Mouse (Mus musculus): ENCODE measurements around the gene Slc35b2. TPM values are rescaled to one million over a fixed set of nuclear protein-coding genes. Genes with fewer than 3 reads are reported as not detected.

Slc35b2 gene
- polyA plus RNA-seq, 1 experiment from 2014 or later: 142 TPM

DNA sequence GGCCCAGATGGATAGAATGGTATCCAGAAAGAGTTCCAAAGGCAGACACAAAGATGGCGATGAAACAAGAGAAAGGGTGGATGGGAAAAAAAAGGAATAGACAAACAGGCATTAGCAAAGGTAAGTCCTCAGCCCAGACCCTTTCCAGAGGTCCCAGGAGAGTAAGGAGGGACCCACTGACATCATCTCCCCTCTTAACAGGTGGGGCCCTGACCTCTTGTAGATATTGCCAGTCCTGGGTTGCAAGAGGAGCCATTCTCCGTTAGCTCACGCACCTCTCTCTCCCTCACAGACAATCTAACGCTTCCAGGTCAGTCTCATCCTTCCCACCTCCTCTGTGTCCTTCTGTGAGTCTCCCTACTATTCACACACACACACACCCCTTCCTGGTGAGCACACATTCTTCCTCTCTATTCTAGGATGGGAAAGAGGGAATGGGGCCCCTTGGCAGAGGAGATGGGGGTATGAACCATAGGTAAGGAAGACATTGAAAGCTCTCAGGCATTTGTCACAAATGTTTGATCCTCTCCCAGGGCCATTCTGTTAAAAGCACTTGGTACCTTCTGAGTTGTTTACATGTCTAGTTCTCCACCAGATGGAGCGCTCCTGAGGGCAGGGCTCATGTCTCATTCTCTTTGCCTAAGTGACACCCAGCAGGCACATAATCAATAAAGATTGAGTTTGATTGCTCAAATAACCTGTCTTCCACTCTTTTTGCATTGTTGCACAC is 16.0 kb upstream of the Slc35b2 start:
- H3K9me3 ChIP-seq (replicated peaks): no peaks in the 10 kb centered on the region
- no peak overlapping the region for H3K9ac ChIP-seq
- 87% methylated on average over 5 of the region's 5 CpGs for WGBS
- H3K4me2 ChIP-seq: no peak overlapping the region
- H3K4me3 ChIP-seq (replicated peaks): no peak overlapping the region
- H3K4me1 ChIP-seq: peaks cover 38% of the 10 kb centered on the region
- ATAC-seq (replicated peaks; ENCODE audit: low FRiP score): no peak
- H3K27me3 ChIP-seq: peaks cover 79% of the 10 kb centered on the region
- no peak overlapping the region for H3K27ac ChIP-seq
- H3K36me3 ChIP-seq: no peaks in the 10 kb centered on the region

DNA sequence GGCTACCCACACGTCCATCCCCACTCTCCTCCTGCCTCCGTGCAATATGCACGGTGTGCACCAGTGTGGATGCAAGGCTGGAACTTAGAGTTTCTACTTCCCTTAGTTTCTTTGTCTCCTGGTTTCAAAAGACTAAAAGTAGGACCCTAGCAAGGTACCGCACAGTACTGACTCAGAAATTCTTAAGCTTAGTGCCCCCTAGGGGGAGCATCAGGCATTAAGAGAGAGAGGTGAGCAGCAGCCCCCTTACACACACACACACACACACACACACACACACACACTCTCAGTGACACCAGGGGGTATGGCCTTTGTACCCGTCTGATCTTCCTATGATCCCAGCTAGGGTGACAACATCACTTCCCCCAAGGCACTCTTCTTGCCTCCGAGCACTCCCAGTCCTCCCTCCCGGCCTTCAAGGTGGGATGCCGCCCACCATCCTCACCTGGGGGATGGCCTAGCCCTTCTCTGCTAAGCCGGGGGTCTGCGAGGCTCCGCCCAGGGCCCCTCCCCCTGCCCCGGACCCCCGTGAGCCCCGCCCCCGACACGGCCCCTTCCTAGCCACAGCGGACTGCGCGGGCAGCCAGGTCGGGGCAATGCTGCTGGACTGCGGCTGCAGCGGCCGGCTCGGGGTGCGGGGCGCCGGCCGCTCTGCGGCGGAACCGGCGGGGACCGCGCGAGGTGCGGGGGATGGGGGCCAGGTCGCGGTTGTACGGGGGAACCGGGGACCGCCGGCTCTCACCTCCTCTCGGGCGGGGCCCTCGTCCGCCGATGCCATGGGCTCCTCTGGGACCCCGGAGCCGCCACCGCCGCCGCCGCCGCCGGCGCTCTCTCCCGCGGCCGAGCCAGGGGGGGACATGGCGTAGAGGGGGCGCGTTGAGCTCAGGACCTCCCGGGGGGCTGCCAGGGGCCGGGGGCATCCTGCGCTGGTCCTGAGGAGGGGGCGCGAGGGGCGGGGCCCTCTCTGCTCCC is 14.8 kb upstream of the Slc35b2 start:
- Histone ChIP-seq H3K4me2 (peak overlapping the region; percentile 83), H3K36me3 (no peaks in the 10 kb centered on the region), H3K9me3 (replicated peaks) (no peaks in the 10 kb centered on the region), H3K27ac (no peak overlapping the region; the same call in 1 of the 2 replicates), H3K4me3 (replicated peaks) (peak overlapping the region; percentile 57), H3K27me3 (peaks cover 71% of the 10 kb centered on the region), H3K4me1 (peaks cover 36% of the 10 kb centered on the region), H3K9ac (peak overlapping the region; percentile 61)
- 4% methylated on average over 45 of the region's 68 CpGs for WGBS
- peak; percentile 34 for ATAC-seq (replicated peaks; ENCODE audit: low FRiP score)

DNA sequence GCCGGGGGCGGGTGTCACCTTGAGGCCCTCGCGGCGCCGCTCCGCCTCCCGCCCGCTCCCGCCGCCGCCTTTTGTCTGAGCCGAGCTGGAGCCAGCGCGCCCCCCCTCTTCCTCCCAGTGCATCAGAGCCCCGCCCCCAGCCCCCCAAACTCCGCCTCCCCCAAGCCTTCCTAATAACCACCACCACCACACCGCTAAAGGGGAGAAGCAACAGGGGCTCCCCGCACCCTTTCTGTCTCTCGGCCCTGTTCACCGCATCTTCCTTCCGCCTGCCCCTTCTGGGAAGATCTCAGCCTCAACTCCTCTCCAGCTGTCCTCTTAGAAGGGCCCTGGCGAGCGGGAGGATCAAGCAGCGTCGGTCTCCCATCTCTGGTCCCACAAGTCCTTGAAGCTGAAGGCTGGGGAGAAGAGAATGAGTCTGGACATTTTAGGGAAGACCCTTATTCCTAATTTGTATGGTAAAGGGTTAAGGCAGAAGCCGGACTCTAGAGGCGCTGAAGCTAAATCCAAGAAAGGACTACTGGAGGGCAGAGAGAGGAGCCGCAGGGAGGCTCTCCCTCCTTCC is 14.0 kb upstream of the Slc35b2 start, which contains the start of gene Tmem151b:
TSS of gene Tmem151b (minus strand) at position 61 of the 565 bp plus-strand sequence.
- Histone ChIP-seq H3K36me3 (no peaks in the 10 kb centered on the region), H3K4me2 (peak within 1 kb of the TSS; percentile 83), H3K9me3 (replicated peaks) (no peaks in the 10 kb centered on the region), H3K27ac (no peak within 1 kb of the TSS; the same call in 1 of the 2 replicates), H3K9ac (peak within 1 kb of the TSS; percentile 61), H3K4me1 (peaks cover 28% of the 10 kb centered on the region), H3K27me3 (peaks cover 70% of the 10 kb centered on the region), H3K4me3 (replicated peaks) (peak within 1 kb of the TSS; percentile 57)
- WGBS: 2% methylated on average over 19 of the region's 29 CpGs
- ATAC-seq (replicated peaks; ENCODE audit: low FRiP score): peak; percentile 27; the same call in 1 of the 2 replicates

DNA sequence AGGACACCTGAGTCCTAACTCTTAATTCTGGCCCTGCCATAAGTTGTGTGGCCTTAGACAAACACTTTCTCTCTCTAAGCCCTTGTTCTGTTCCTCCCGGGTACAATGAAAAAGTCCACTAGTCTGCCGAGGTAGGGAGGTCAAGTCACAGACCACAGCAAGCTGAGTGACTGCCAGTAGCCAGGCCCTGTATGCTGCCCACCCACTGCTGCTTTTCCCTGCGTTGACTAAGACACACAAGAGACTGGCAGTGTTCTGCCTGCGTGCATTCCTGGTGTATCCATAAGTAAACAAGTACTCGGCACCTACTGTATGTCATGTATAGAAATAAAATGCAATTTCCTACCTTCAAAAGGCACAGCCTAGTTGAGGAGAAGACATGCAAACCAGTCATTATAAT is 13.4 kb upstream of the Slc35b2 start:
- H3K9ac ChIP-seq: no peak overlapping the region
- no peak overlapping the region for H3K27ac ChIP-seq
- H3K36me3 ChIP-seq: no peaks in the 10 kb centered on the region
- H3K9me3 ChIP-seq (replicated peaks): no peaks in the 10 kb centered on the region
- peak overlapping the region; percentile 57 for H3K4me3 ChIP-seq (replicated peaks)
- no peak for ATAC-seq (replicated peaks; ENCODE audit: low FRiP score)
- H3K4me1 ChIP-seq: peaks cover 25% of the 10 kb centered on the region
- H3K27me3 ChIP-seq: peaks cover 68% of the 10 kb centered on the region
- H3K4me2 ChIP-seq: peak overlapping the region; percentile 83
- 24% methylated on average over 5 of the region's 5 CpGs for WGBS

DNA sequence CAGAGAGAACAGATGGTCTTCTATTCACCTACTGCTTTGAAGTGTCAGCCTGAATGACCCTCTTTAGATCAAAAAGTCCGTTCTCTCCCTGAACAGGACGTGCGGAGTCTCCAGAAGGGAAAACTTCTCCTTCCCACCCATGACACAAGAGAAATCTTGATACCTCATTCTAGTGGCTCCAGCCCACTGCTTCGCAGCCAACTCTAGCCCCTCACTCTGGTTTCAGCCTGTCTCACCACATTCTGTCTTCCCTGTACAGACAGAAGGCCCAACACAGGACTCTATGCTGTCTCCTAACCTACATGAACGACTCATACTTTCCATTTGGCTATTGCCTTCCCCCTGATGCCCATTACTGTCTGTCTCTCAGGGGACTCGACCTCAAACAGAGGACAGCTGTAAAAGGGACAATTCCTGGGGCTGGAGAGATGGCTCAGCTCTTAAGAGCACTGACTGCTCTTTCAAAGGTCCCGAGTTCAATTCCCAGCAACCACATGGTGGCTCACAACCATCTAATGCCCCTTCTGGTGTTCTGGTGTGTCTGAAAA is 12.4 kb upstream of the Slc35b2 start:
- H3K4me2 ChIP-seq: no peak overlapping the region
- H3K9me3 ChIP-seq (replicated peaks): no peaks in the 10 kb centered on the region
- 29% methylated on average over 7 of the region's 7 CpGs for WGBS
- peaks cover 26% of the 10 kb centered on the region for H3K4me1 ChIP-seq
- no peak overlapping the region for H3K4me3 ChIP-seq (replicated peaks)
- no peak for ATAC-seq (replicated peaks; ENCODE audit: low FRiP score)
- H3K36me3 ChIP-seq: no peaks in the 10 kb centered on the region
- H3K27ac ChIP-seq: no peak overlapping the region
- no peak overlapping the region for H3K9ac ChIP-seq
- H3K27me3 ChIP-seq: peaks cover 61% of the 10 kb centered on the region

DNA sequence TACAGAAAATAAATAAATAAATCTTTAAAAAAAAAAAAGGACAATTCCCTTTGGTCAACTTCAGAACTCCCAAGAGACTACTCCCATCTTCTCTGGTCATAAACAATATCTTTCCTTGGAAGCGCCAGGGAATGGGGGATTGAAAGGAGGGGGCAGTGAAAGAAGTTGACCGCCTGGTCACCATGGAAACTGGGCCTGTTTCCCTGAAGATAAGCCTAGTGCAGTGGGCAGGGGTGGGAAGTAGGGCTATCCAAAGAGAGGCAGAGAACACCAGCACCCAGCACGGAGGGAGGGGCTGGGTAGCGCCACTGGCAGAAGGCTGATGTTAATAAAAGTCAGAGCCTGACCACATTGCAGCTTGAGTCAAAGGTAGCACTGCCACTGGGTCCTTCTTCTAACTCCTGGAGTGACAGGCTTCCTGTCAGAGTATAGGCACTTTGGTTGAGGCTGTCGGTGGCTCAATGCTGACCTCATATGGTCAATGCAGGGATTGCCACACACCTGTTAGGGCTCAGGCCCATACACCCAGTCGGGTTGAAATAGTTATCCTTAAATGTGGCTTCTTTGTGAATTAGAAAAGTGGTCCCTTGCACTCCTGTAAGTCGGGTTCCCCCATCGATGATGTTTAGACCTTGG is 11.7 kb upstream of the Slc35b2 start:
- Histone ChIP-seq H3K27me3 (peaks cover 61% of the 10 kb centered on the region), H3K36me3 (no peaks in the 10 kb centered on the region), H3K9me3 (replicated peaks) (no peaks in the 10 kb centered on the region), H3K9ac (no peak overlapping the region), H3K4me1 (peaks cover 32% of the 10 kb centered on the region), H3K27ac (no peak overlapping the region), H3K4me3 (replicated peaks) (no peak overlapping the region), H3K4me2 (no peak overlapping the region)
- WGBS: 5% methylated on average over 8 of the region's 8 CpGs
- no peak for ATAC-seq (replicated peaks; ENCODE audit: low FRiP score)

DNA sequence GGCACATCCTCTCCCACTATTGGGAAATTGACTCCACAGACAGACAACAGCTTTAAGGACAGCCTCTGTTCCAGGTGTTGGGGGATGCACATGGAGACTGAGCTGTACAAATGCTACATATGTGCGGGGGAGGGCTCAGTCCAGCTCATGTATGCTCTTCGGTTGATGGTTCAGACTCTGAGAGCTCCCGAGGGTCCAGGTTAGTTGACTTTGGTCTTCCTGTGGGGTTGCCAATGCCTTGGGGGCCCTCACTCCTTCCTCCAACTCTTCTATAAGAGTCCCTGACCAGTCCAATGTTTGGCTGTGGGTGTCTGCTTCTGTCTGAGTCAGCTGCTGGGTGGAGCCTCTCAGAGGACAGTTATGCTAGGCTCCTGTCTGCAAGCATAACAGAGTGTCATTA is 10.6 kb upstream of the Slc35b2 start:
- Histone ChIP-seq H3K9me3 (replicated peaks) (no peaks in the 10 kb centered on the region), H3K4me1 (peaks cover 44% of the 10 kb centered on the region), H3K27ac (no peak overlapping the region), H3K9ac (no peak overlapping the region), H3K4me2 (no peak overlapping the region), H3K36me3 (no peaks in the 10 kb centered on the region), H3K4me3 (replicated peaks) (no peak overlapping the region), H3K27me3 (peaks cover 56% of the 10 kb centered on the region)
- no peak for ATAC-seq (replicated peaks; ENCODE audit: low FRiP score)
- WGBS: 77% methylated on average over 3 of the region's 3 CpGs

DNA sequence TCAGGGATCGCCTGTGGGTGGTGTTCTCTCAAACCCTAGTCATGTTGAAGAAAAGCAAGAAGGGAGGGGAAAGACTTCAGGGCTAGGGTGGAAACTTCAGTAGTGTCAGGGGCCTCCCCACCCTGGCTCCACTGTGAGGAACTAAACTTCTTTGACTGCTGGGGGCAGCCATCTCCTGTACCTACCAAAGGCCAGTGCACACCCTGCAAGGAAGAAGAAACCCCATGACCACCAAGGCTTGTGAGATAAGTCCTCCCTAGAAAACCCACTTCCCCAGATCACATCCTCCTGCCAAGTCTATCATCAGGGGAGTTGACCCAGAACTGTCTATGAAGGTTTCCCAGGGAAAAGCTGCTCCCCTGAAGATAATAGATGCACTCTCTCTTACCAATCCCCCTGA is 9.3 kb upstream of the Slc35b2 start:
- Histone ChIP-seq H3K36me3 (no peaks in the 10 kb centered on the region), H3K27me3 (peaks cover 46% of the 10 kb centered on the region), H3K4me1 (peaks cover 43% of the 10 kb centered on the region), H3K9me3 (replicated peaks) (no peaks in the 10 kb centered on the region), H3K9ac (no peak overlapping the region), H3K4me3 (replicated peaks) (no peak overlapping the region), H3K4me2 (no peak overlapping the region), H3K27ac (no peak overlapping the region)
- WGBS: 56% methylated on average over 1 of the region's 1 CpGs
- ATAC-seq (replicated peaks; ENCODE audit: low FRiP score): no peak

DNA sequence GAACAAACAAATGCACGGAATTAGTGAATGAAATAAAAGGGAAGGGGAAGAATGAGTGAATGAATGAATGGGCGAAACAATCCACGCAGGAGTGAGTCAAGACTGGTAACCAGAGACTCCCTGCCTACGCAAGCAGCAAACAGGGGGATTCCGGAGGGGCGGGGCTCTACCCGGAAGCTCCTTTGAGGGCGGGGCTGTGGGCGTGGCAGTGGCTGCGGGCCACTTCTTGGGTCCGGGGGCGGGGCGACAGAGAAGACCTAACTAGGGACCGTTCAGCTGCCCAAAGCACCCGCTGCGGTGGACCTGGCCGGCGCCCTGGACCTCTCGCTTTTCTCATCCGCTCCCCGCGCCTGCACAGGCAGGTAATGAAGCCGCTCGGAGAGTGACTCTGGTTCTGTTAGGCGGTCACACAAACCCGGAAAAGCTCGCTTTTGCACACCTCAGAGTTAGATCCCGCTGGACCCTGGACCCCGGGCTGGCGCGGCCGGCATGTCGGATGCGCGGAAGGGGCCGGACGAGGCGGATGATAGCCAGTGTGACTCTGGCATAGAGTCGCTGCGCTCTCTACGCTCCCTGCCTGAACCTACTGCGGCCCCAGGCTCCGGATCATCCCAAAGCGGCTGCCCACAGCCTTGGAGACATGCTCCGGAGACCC is 8.1 kb upstream of the Slc35b2 start, which contains the start of gene Nfkbie:
TSS of gene Nfkbie (plus strand) at position 252 of the 655 bp plus-strand sequence.
- Histone ChIP-seq H3K9me3 (replicated peaks) (no peaks in the 10 kb centered on the region), H3K9ac (peak within 1 kb of the TSS; percentile 49), H3K4me3 (replicated peaks) (peak within 1 kb of the TSS; percentile 59), H3K36me3 (no peaks in the 10 kb centered on the region), H3K27me3 (peaks cover 42% of the 10 kb centered on the region), H3K4me1 (peaks cover 33% of the 10 kb centered on the region), H3K4me2 (peak within 1 kb of the TSS; percentile 74), H3K27ac (no peak within 1 kb of the TSS)
- WGBS: under 1% methylated on average over 45 of the region's 45 CpGs
- ATAC-seq (replicated peaks; ENCODE audit: low FRiP score): peak; percentile 85

DNA sequence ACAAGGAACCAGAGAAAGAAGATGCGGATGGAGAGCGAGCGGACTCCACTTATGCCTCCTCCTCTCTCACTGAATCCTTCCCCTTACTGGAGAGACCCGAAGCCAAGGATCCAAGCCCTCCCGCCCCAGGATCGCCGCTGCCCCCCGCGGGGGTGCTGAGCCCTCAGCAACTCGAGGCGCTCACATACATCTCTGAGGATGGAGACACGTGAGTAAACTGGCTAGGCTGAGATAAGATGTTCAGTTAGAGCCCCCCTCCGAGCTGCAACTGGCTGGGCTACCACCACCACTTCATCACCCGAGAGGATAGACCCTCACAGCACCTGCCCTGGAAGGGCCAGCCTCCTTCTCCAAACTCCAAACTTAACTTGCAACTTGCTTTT is 7.6 kb upstream of the Slc35b2 start:
- H3K36me3 ChIP-seq: no peaks in the 10 kb centered on the region
- WGBS: 4% methylated on average over 14 of the region's 14 CpGs
- peaks cover 37% of the 10 kb centered on the region for H3K27me3 ChIP-seq
- H3K9me3 ChIP-seq (replicated peaks): no peaks in the 10 kb centered on the region
- no peak overlapping the region for H3K27ac ChIP-seq
- peak overlapping the region; percentile 49 for H3K9ac ChIP-seq
- H3K4me3 ChIP-seq (replicated peaks): peak overlapping the region; percentile 59
- H3K4me1 ChIP-seq: peaks cover 33% of the 10 kb centered on the region
- ATAC-seq (replicated peaks; ENCODE audit: low FRiP score): no peak
- peak overlapping the region; percentile 74 for H3K4me2 ChIP-seq
